Mouse (Mus musculus) E14TG2a.4 (cell line): ENCODE data around the gene Tuba3a.

ENCODE experiments used
- CTCF ChIP-seq: conservative IDR thresholded peaks from 2 replicates; pipeline ENCODE4 v1.5.1; 2014; ENCODE audit warnings: low read length
- NANOG ChIP-seq: IDR thresholded peaks from 2 replicates; pipeline ENCODE4 v1.6.1; 2014; ENCODE audit warnings: borderline replicate concordance, low read length, mixed read lengths
- POU5F1 ChIP-seq: IDR thresholded peaks from 2 replicates; pipeline ENCODE4 v1.6.1; 2014; ENCODE audit warnings: low read length, borderline replicate concordance

- TF ChIP-seq CTCF (no peak), POU5F1 (no peak), NANOG (no peak)
These were observed 23.1 kb upstream of the Tuba3a start for GRCm38 (mm10) chr6:125308921-125309320.
